Mouse (Mus musculus) liver, adult 2 months (tissue): ENCODE measurements around the gene Mvd.

Experiments used
- CTCF ChIP-seq: fragments of 200-500 bp; IDR thresholded peaks from 2 replicates; pipeline ENCODE4 v1.5.1; 2011; ENCODE audit warnings: low read depth, low read length, control low read depth
- POLR2A ChIP-seq: fragments of 200-500 bp; IDR thresholded peaks from 2 replicates; pipeline ENCODE4 v1.6.1; 2011; ENCODE audit warnings: low read length, control low read depth; ENCODE audit not compliant: insufficient read depth; ENCODE audit errors: extremely low read depth

- no peak for TF ChIP-seq CTCF
- no peak for TF ChIP-seq POLR2A
Observed at GRCm38 (mm10) chr8:122442781-122443180, 441 bp downstream of the Mvd start.
